Mouse (Mus musculus) MEL (cell line): ENCODE measurements at regions not wholly inside any gene's neighbourhood (a gene's known extent, or its start where the extent isn't known, plus 50 kb on each side); places are given as distances from the start of the nearest gene placed in this dataset.

Experiments
- CTCF ChIP-seq, 3 experiments: IDR thresholded peaks in 2 of 3; conservative IDR thresholded peaks in 1 of 3; 2 replicates each; pipeline ENCODE4 v1.5.1; 2011 to 2012; ENCODE audit warnings: low read length in 3 of 3, low read depth in 2 of 3, mild to moderate bottlenecking in 2 of 3, improper control_type of control experiment in 1 of 3, inconsistent platforms in 1 of 3, mixed read lengths in 1 of 3, moderate library complexity in 1 of 3; ENCODE audit not compliant: control insufficient read depth in 1 of 3, insufficient read depth in 1 of 3, poor library complexity in 1 of 3, severe bottlenecking in 1 of 3
- EP300 ChIP-seq, 2 experiments: IDR thresholded peaks; 2 replicates each; pipeline ENCODE4 v1.6.1; 2011; ENCODE audit warnings: improper control_type of control experiment in 2 of 2, low read length in 2 of 2, low read depth in 1 of 2, mild to moderate bottlenecking in 1 of 2
- MAFK ChIP-seq: IDR thresholded peaks from 2 replicates; pipeline ENCODE4 v1.6.1; 2011; ENCODE audit warnings: low read depth, mild to moderate bottlenecking, low read length, improper control_type of control experiment, borderline replicate concordance
- POLR2A ChIP-seq, 2 experiments: IDR thresholded peaks; 2 replicates each; pipeline ENCODE4 v1.6.1; 2011 to 2012; ENCODE audit warnings: low read length in 2 of 2, mild to moderate bottlenecking in 2 of 2, control low read depth in 1 of 2, improper control_type of control experiment in 1 of 2, low read depth in 1 of 2, moderate library complexity in 1 of 2; ENCODE audit not compliant: control insufficient read depth in 1 of 2, insufficient read depth in 1 of 2, poor library complexity in 1 of 2
- ZC3H11A ChIP-seq: IDR thresholded peaks from 2 replicates; pipeline ENCODE4 v1.6.1; 2012; ENCODE audit warnings: low read depth, mild to moderate bottlenecking, inconsistent platforms, low read length, improper control_type of control experiment
- ZNF384 ChIP-seq: IDR thresholded peaks from 2 replicates; pipeline ENCODE4 v1.6.1; 2012; ENCODE audit warnings: low read depth, mild to moderate bottlenecking, inconsistent platforms, low read length, improper control_type of control experiment

DNA sequence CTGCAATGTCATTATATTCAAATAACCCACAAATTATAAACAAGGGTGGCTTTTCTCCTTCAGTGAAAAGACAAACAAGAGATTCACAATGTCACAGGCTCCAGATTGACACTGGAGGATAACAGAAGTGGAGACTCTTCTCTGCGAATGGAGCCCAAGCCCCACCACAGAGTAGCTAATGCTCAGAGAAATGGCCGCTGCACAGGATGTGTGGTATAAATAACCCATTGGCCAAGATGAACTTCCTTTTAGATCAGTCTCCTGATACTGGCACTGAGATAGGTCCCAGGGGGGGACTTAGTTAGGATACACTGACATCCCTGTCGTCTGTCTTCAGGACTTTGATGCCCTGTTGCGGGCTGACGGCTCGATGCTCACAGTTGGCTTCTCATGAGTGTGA, 225.3 kb upstream of the Runx1 start:
- TF ChIP-seq ZC3H11A (no peak), MAFK (no peak), EP300 (IDR thresholded peaks at IDR 0.05; ENCODE audit: low read depth in 1 of 2, low read length in 2 of 2) (no peak), POLR2A (IDR thresholded peaks at IDR 0.05; ENCODE audit: control insufficient read depth in 1 of 2, insufficient read depth in 1 of 2, low read depth in 1 of 2, low read length in 2 of 2, poor library complexity in 1 of 2) (no peak), CTCF (IDR thresholded peaks at IDR 0.05 in 2 of 3, conservative IDR thresholded peaks at IDR 0.05 in 1 of 3; ENCODE audit: control insufficient read depth in 1 of 3, insufficient read depth in 1 of 3, low read depth in 2 of 3, low read length in 3 of 3, poor library complexity in 1 of 3, severe bottlenecking in 1 of 3) (no peak), ZNF384 (no peak)
